Mouse (Mus musculus) left cerebral cortex, adult 9 months (tissue): ENCODE measurements around the gene Hsdl1.
A peak's percentile ranks its signal among the peaks of the same experiment; 100 is the strongest.

Experiments
- DNase-seq, 2 experiments: peaks; one replicate each; pipeline ENCODE4 v3.0.0; 2022; ENCODE audit warnings: low spot score in 2 of 2

The Hsdl1 gene

DNA sequence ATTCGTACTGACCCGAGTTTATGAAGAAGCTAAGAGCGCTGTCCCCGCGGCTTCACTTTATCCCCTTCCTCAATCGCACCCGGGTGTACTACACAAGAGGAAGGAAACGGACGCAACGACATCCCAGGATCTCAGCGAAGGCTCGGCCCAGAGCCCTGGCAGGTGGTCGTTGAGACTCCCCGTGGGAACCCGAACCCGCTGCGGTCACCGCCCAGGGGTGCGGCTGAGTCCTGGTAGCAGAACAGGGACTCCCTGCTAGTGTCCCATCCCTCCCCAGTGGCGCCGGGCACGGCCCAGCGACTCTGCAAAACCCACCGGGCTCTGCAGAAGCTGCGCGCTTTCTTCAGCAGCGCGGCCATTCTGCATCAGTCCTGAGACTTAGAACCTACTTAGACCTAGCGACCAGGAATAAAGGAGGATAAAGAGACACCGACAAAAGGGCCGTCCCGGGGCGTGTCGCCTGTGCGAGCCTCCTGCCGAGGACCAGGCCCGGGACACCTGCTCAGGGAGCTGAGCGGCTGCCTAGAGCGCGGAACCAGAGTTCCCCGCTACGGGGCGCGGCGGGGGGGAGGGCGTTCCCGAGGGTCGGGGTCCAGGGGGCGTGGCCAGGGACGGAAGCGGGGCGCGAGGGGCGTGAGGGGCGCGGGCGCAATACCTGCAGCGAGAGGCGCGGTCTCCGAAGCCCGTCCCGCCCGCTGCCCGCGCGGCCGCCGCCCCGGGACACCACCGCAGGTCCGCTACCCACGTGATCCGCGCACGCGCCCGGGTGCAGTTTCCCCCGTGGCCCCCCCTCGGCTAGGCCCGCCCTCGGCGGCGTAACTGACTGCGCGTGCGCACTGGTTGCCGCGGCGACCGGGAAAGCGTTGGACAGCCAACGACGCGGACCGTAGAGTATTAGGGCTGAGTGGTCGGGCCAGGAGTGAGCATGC lies at the start of gene Hsdl1, which contains the start of gene Dnaaf1:
TSS of gene Hsdl1 (minus strand) at position 747 of the 929 bp plus-strand sequence.
TSS of gene Dnaaf1 (plus strand) at position 799 of the 929 bp plus-strand sequence.
- DNase-seq: peak; percentile 76 to 94

DNA sequence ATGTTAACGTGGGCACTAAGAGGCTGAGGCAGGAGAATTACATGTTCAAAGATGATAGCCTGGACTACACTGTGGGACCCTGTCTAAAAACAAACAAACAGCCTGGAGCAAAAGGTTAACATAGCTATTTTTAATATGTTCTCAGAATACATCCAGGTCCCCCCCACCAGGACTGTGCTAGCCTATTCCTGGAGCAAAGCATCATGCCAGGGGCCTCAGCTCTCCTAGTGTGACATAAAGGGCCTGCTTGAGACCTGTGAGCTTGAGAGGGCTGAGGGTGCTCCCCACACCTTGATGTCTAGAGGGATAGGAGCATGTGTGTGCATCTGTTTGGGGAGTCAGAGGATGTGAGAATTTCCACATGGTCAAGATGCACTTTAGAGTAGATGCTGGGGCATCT lies 48.8 kb upstream of the Hsdl1 start:
- no peak for DNase-seq

DNA sequence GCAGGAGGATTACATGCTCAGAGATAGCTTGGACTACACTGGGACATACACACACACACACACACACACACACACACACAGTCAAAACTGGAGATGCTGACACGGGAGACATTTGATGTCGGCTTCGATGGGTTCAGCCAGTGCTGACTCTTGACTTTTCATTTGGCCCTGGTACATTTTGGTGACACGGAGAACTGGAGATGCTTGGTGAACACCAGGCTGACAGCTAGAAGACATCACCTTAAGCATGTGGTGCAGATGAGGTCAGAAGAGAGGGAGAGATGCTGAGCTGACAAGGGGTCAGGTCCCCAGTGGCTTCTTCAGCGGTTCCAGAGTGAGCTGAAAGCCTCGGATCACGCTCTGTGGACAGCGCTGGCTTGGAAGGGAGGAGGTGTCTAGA lies 48.1 kb upstream of the Hsdl1 start:
- no peak for DNase-seq

DNA sequence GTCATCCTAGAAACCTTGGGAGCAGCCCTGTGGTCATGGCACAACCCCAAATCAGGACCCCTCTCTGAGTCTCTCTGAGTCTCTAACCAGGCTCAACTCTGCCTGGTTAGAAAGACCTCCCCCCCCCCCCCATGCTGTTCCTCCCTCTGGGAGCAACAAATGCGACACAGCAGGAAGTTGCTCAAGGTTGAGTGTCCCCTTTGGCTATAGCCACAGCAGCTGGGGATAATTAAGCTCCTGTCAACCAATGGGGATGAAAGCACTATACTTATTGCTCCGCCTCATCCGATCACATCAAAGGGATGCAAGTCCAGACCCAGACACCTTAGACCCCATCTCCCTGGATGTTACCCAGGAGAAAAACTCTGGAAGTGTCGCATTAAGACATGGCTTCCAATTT lies 47.6 kb upstream of the Hsdl1 start:
- DNase-seq: no peak

DNA sequence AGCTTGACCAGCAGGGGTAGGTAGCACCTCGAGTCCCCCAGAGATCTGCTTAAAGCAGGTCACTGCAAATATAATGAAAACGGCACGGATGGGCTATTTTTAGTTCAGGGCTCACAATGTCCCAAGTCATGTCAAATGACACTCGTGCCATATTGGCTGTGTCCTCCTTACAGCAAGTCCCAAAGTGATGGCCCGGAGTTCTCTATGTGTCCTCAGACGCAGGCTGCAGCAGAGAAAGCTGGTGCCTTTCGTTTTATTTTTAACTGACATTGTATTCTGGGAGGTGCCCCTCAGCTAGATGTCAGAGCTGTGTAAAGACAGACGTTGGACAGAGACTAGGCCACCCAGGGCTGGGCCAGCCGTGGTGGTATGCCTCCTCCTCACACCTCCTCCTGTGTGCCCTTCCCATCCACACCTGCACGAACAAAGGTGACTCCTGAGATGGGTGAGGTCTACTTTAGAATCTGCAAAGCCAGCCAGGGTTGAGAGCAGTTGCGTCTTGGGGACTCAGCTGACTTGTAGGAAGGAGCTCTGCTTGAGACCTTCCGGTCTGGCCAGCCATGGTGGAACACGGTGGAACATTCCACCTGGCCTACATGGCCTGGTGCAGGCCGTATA lies 46.0 kb upstream of the Hsdl1 start:
- no peak for DNase-seq

DNA sequence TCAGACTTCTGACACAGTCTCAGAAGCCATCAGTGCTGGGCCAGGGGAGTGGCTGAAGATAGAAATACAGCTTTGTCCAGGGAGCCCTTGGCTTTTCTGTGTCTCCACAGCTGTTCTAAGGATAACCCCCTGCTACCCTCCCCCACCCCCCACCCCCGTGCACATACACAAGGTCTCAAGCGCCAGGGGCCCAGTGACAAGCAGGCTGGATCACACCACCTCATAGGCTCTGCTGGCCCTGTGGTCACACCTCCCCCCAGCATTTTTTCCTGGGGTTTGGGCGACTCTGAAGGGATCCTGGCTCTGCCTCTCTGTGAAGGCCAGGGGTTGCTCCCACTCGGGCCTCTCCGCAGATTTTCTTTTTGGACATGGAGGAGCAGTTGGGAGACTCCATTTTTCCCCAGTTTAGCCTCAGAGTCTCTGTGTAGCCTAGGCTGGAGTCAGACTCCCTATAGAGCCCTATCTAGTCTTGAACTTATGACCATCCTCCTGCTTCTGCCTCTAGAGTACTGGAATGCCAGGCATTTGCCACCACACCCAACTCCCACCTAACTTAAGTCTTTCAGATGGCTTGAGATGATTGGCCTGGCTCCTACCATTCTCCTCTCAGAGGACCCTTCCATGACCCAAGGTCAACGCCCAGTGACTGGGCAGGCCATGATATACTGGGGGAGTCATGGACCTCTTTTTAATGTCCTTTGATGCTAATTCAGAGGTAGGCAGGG lies 45.3 kb upstream of the Hsdl1 start:
- DNase-seq: no peak

DNA sequence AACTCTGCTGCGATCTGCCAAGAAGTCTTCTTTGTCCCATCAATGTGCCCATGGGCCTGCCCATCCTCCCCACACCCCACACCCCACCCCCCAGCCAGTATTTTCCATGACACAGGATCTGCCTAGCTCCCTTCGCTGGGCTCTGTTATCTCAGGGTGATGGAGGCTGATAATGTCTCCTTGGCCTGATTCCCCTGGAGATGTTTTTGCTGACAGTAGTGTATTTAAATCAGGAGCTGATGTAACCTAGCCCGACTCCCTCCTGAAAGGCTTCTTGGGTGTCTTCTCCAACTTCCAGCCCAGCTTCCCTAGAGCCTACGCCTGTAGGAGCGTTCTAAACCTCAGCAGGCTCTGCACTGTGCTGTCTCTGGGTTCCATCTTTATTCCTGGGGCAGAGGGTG lies 43.9 kb upstream of the Hsdl1 start:
- no peak for DNase-seq

DNA sequence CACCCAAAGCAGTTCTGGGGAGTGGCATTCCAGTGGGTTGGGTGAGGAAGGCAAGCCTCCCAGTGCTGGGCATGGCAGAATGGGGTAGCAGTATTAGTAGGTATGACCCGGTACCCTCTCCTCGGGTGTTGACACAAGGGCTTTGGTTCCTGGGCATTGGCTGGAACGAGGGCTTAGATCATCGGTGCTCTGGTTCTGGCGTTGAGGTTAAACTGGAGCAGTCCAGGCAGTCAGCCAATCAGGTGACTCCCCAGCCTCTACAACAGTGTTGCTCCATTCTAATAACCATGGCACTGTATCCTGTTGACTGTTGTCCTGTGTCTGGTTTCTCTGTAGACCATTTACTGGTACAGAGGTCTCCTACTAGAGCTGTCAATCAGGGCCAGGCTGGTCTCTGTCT lies 42.6 kb upstream of the Hsdl1 start:
- no peak for DNase-seq

DNA sequence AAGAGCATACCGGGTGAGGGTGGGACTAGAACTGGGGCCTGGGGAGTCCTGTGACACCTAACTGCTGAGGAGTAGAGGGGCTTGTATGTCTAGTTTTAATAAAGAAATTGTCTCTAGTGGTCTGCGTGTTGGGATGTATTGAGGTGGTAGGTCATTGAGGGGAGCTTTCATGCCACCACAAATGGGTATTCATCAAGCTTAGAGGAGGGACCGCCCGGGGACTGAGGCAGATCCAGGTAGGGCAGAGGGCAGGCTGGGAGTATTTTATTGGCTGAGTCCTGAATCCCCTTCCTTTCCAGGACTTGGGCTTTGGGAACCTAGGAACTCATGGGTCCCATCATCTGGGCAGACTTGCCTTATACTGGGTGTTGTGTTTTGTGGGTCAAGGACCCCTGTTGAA lies 41.8 kb upstream of the Hsdl1 start:
- DNase-seq: no peak

DNA sequence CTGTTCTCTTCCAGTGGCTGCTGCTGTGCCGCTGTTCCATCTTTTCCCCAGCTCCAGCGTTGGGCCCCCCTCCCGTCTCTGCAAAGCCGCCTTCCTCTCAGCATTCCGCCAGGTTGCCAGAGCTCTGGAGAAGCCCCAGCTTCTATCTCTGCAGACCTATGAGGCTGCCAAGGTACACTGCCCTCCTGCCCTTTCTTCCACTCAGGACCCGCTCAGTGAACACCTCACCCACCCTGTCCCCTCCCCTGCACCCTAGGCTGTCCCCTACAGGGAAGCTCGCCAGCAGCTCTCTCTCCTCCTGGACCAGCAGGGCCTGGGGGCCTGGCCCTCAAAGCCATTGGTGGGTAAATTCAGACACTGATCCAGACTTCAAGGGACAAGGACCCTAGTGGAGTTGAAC lies 41.4 kb upstream of the Hsdl1 start:
- DNase-seq: no peak

DNA sequence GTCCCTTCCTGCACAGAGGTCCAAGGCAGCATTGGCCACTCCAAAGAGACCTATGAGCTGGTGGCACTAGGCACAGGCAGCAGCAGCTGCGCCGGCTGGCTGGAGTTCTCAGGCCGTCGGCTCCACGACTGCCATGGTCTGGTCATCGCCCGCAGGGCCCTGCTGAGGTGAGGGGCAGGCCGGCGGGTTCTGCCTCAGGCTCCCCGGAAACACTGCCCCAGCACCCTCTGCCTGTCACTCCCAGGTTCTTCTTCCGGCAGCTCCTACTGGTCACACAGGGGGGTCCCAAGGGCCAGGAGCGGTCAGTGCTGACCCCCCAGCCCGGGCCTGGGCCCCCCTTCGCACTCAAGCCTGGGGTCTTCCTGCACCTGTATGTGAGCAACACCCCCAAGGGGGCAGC lies 40.1 kb upstream of the Hsdl1 start:
- DNase-seq: no peak

DNA sequence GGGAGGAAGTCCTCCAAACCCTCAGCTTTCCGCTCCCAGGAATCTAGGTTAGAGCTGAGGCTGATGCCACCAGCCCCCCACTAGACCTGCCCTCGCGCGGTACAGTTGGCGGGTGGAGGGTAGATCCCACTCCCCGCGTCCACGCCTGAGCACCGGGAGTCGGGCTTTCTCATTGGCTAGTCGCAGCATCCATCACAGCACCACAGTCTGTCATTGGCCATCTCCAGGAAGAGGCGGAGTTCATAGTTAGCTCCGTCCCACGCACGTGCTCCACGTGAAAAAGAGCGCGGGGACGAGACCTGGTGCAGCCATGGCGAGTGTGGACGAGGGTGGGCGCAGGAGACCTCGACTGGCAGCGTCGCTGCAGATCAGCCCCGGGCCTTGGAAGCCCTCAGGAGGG lies 37.5 kb upstream of the Hsdl1 start, which contains the start of gene Adad2:
TSS of gene Adad2 (plus strand) at position 277 of the 400 bp plus-strand sequence.
- no peak for DNase-seq

DNA sequence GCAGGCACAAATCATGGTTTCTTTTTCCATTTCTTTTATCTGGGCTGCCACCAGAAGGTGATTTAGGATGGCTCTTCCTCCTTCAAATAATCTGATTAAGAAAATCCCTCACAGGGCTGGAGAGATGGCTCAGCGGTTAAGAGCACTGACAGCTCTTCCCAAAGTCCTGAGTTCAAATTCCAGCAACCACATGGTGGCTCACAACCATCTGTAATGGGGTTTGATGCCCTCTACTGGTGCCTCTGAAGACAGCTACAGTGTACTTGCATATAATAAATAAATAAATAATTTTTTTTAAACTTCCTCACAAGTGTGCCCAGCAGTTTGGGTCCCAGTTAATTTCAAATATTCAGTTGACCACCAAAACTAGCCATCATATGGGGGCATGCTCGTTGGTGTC lies 31.2 kb upstream of the Hsdl1 start:
- DNase-seq: no peak

DNA sequence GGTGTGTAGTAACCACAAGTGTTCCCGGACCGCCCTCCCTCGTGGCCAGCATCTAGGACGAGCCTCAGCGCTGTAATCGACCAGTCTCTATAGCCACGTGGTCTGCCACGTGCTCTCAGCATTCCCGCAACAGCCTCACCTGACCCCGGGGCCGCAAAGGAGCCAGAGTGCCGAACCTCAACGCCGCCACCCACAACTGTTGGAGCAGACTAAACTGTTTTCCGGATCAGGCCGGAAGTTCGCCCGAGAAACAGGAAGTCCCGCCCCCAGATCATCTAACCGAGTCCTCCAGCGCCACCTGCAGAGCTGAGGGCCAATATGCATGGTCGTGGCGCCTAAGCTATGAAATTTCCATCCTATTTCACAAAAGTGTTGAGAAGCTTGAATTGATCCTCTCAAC lies 30.0 kb upstream of the Hsdl1 start, which contains the start of gene Taf1c:
TSS of gene Taf1c (minus strand) at position 227 of the 400 bp plus-strand sequence.
- peak; percentile 73 to 94 for DNase-seq

DNA sequence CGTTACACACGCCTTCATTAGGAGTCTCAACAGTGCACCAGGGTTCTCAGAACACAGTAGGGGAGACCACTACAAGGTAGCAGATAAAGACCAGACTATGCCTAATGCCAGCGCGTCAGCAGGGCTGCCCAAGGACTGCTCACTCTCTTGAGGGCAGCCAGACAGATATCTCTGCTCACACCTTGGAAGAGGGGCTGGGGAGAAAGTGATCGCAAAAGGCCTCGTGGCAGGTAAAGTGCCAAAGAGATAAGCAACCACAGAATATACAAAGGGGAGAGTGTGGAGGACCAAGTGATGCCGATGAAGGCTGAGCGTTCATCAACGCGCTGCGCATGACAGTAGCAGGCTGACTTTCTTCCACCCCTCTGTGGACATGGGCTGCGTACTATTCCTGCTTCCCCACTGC lies 29.4 kb upstream of the Hsdl1 start:
- DNase-seq: no peak

DNA sequence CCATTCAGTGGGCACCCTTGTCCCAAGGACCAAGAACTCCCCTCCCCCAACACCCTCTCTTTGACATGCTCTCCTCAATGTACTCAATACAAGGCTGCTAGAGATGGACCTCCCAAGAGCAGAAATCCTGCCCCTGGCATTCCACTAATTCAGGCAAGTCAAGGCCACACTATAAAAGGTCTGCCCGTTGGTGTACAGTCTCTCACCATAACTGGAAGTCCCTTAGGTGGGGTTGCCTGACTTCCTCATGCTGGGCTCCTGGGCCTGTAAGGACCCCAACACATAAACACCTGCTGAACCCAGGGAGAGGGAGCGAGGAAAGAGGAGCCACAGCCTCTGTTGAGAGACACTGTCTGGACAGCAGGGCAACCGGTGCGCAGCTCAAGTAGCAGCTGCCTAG lies 28.8 kb upstream of the Hsdl1 start:
- no peak for DNase-seq

DNA sequence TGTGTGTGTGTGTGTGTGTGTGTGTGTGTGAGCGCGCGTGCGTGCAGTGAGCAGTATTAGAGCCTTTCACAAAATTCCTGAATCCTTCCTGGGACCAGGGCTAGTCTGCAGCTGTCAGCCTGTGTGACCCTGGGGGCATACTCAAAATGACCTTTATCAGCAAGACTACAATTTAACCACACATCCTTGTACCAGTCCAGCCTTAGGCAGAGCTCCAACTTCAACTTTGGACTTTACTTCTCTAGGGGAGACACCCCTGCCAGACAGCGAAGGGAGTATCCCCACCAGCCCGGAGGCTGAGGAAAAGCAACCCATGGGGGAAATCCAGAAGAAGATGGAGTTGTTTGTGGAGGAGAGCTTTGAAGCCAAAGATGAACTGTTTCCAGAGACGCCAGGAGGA lies 16.5 kb upstream of the Hsdl1 start:
- DNase-seq: no peak

DNA sequence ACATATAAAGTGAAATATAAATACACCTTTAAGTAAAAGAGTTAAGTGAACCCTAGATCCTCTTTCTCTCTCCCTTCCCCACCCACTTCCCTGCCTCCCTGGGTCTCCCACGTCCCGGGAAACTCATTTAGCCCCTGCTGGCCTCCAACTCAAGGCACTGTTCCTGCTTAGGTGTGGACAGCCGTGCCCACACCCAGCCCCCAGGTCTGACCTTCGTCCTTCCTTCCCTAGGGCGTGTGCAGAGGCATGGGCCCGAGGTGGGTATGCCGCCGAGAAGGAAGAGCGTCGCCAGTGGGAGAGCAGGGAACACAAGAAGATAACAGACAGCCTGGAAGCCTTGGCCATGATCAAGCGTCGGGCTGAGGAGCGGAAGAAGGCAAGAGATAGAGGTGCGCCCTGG lies 15.4 kb upstream of the Hsdl1 start:
- no peak for DNase-seq

DNA sequence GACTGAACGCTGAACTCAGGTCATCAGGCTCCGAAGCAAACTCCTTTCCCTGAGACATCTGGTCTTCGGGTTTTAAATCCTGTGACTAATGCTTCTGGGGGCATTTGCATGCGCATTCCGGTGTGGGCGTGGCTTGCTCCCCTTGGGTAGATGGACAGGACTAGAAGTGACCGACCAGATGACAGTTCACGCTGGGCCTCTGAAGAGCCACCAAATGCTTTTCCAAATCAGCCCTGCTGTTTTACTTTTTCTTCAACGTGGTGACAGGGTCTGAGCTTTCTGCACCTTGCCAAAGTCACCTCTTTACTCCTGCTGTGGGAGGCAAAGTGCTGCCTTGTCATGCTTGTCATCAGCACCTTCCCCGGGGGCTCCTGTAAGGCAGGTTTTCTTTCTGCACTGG lies 13.9 kb upstream of the Hsdl1 start:
- DNase-seq: no peak

DNA sequence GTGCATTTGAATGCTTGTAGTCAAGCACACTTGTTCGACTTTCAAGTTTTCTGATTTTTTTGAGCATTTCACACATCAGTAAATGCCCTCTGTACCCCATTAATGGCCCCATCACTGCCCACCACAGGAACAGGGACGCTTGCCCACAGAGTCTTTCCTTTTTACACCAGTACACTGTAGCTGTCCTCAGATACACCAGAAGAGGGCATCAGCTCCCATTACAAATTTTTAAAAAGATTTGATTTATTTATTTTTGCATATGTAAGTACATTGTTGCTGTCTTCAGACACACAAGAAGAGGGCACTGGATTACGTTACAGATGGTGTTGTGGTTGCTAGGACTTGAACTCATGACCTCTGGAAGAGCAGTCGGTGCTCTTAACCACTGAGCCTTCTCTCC lies 13.3 kb upstream of the Hsdl1 start:
- no peak for DNase-seq

DNA sequence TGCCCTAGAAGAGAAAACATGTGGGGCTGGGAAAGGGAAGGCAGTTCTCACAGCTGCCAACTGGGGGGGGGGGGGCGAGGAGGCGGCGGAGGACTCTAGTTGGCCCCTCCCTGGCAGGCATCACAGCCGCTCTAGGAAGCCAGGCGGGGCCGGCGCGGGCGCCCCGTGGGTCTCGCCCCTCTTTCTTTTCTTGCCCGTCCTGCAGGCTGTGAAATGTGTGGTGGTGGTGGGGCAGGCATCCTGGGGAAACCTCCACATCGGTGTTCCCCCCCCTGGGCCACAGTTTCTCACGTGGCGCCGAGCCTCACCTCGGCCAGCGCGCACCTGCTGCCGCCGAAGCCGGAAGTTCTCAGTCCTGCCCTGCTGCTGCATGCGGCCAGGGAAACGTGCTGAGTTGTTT lies 10.9 kb upstream of the Hsdl1 start:
- no peak for DNase-seq

DNA sequence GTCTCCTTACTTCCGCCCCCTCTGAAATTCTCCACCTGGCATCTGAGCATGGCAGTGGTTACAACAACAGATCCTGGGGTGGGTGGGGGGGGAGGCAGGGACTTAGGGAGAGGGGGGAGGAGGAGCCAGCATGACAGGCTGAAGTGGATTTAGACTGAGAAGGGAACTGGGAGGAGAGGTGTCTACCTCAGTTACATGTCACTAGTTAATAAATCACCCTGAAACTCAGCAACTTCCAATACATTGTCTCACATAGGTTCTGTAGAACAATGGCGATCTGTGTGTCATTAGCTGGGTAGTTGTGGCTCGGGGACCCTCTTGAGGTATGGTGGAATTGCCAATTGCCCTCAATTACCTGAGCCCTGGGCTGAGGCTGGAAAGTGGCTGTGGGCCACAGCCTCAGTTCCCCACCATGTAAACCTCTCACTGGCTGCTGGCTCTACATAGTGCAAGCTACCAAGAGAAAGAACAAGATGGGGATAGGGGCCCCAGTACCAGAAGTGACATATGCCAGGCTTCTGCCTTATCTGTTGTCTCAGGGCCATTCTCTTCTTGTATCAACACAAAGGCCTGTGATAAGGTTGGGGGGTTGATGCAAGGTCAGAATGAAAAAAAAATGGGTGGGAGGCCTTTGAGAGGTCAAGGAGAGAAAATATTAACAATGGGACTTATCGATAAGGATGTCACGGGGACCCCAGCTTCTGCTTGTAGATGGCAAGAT lies 5.6 kb upstream of the Hsdl1 start:
- no peak for DNase-seq
